Mouse (Mus musculus) CH12.LX (cell line): ENCODE data around the gene Mprip. TPM values are rescaled to one million over a fixed set of nuclear protein-coding genes. Genes with fewer than 3 reads are reported as not detected.
A peak's percentile ranks its signal among the peaks of the same experiment; 100 is the strongest.

Experiments used
- DNase-seq: peaks from one replicate; pipeline ENCODE4 v3.0.0-alpha.2; 2013; ENCODE audit errors: extremely low read depth
- H3K27ac ChIP-seq: 2 replicates; pipeline ENCODE4 v1.5.1; 2012; ENCODE audit warnings: low read depth, mild to moderate bottlenecking, control low read depth, moderate library complexity; ENCODE audit not compliant: insufficient read depth
- H3K27me3 ChIP-seq: replicated peaks from 2 replicates; pipeline ENCODE3; 2012; ENCODE audit warnings: inconsistent platforms
- H3K36me3 ChIP-seq, 2 experiments: replicated peaks in 1 of 2; 2 replicates each; pipeline versions ENCODE3 to v1.6.1; 2012; ENCODE audit warnings: inconsistent platforms in 1 of 2, low read length in 1 of 2, mild to moderate bottlenecking in 1 of 2, mixed read lengths in 1 of 2, moderate library complexity in 1 of 2; ENCODE audit not compliant: control insufficient read depth in 1 of 2, insufficient read depth in 1 of 2
- H3K4me1 ChIP-seq, 2 experiments: 2 replicates each; pipeline ENCODE4 v1.6.1; 2012; ENCODE audit warnings: inconsistent platforms in 1 of 2, moderate library complexity in 1 of 2; ENCODE audit not compliant: insufficient read depth in 2 of 2, control insufficient read depth in 1 of 2
- H3K4me2 ChIP-seq: 2 replicates; pipeline ENCODE4 v1.6.1; 2012; ENCODE audit warnings: low read depth, mild to moderate bottlenecking, control low read depth; ENCODE audit not compliant: poor library complexity, insufficient read depth, severe bottlenecking
- H3K4me3 ChIP-seq, 3 experiments: fragments of 150-350 bp in 1 of 3; sonication (generic) in 1 of 3; replicated peaks in 1 of 3; 2 replicates each; pipeline versions ENCODE3 to v1.5.1; 2011 to 2012; ENCODE audit warnings: low read depth in 2 of 3, low read length in 2 of 3, mild to moderate bottlenecking in 2 of 3, moderate library complexity in 2 of 3, control low read depth in 1 of 3, improper control_type of control experiment in 1 of 3, inconsistent platforms in 1 of 3, mixed read lengths in 1 of 3; ENCODE audit not compliant: poor library complexity in 1 of 3
- H3K79me2 ChIP-seq: replicated peaks from 2 replicates; pipeline ENCODE4 v1.6.1; 2012; ENCODE audit warnings: mild to moderate bottlenecking, moderate library complexity; ENCODE audit not compliant: control insufficient read depth, poor library complexity, insufficient read depth, severe bottlenecking; ENCODE audit errors: extremely low read depth
- H3K9ac ChIP-seq: 2 replicates; pipeline ENCODE4 v1.6.1; 2012; ENCODE audit warnings: low read depth, mild to moderate bottlenecking, control low read depth, moderate library complexity; ENCODE audit not compliant: insufficient read depth
- H3K9me3 ChIP-seq: replicated peaks from 2 replicates; pipeline ENCODE3; 2012; ENCODE audit warnings: low read length, inconsistent platforms, mixed read lengths
- BHLHE40 ChIP-seq: IDR thresholded peaks from 2 replicates; pipeline ENCODE4 v1.6.1; 2011; ENCODE audit warnings: mild to moderate bottlenecking, low read depth, low read length, improper control_type of control experiment
- CHD1 ChIP-seq: IDR thresholded peaks from 2 replicates; pipeline ENCODE4 v1.6.1; 2012; ENCODE audit warnings: low read depth, low read length, improper control_type of control experiment, inconsistent platforms
- CTCF ChIP-seq, 2 experiments: IDR thresholded peaks in 1 of 2; conservative IDR thresholded peaks in 1 of 2; 2 replicates each; pipeline ENCODE4 v1.5.1; 2011 to 2012; ENCODE audit warnings: low read depth in 2 of 2, low read length in 2 of 2, improper control_type of control experiment in 1 of 2, inconsistent platforms in 1 of 2, mild to moderate bottlenecking in 1 of 2, moderate library complexity in 1 of 2
- ELF1 ChIP-seq: IDR thresholded peaks from 2 replicates; pipeline ENCODE4 v1.6.1; 2014; ENCODE audit warnings: low read depth, mild to moderate bottlenecking, inconsistent platforms, low read length, improper control_type of control experiment
- EP300 ChIP-seq: IDR thresholded peaks from 2 replicates; pipeline ENCODE4 v1.6.1; 2011; ENCODE audit warnings: low read length, improper control_type of control experiment
- GABPA ChIP-seq: IDR thresholded peaks from 2 replicates; pipeline ENCODE4 v1.6.1; 2012; ENCODE audit warnings: low read depth, low read length, improper control_type of control experiment, inconsistent platforms; ENCODE audit not compliant: insufficient replicate concordance
- HCFC1 ChIP-seq: IDR thresholded peaks from 2 replicates; pipeline ENCODE4 v1.6.1; 2012; ENCODE audit warnings: low read depth, mild to moderate bottlenecking, inconsistent platforms, low read length, improper control_type of control experiment
- IRF4 ChIP-seq: IDR thresholded peaks from 2 replicates; pipeline ENCODE4 v1.6.1; 2014; ENCODE audit warnings: low read depth, mild to moderate bottlenecking, inconsistent platforms, low read length, improper control_type of control experiment
- JUN ChIP-seq: IDR thresholded peaks from 2 replicates; pipeline ENCODE4 v1.6.1; 2011; ENCODE audit warnings: low read depth, mild to moderate bottlenecking, low read length, improper control_type of control experiment, moderate library complexity; ENCODE audit not compliant: insufficient read depth
- JUND ChIP-seq: conservative IDR thresholded peaks from 2 replicates; pipeline ENCODE4 v1.6.1; 2011; ENCODE audit warnings: low read depth, low read length, improper control_type of control experiment
- MAFK ChIP-seq: IDR thresholded peaks from 2 replicates; pipeline ENCODE4 v1.6.1; 2011; ENCODE audit warnings: low read length, improper control_type of control experiment; ENCODE audit not compliant: insufficient replicate concordance
- MAX ChIP-seq: IDR thresholded peaks from 2 replicates; pipeline ENCODE4 v1.6.1; 2011; ENCODE audit warnings: low read length, improper control_type of control experiment
- MXI1 ChIP-seq: IDR thresholded peaks from 2 replicates; pipeline ENCODE4 v1.6.1; 2011; ENCODE audit warnings: mild to moderate bottlenecking, low read depth, low read length, improper control_type of control experiment
- MYC ChIP-seq: IDR thresholded peaks from 2 replicates; pipeline ENCODE4 v1.6.1; 2011; ENCODE audit warnings: low read depth, mild to moderate bottlenecking, improper control_type of control experiment, low read length
- NRF1 ChIP-seq: IDR thresholded peaks from 2 replicates; pipeline ENCODE4 v1.6.1; 2014; ENCODE audit warnings: low read depth, mild to moderate bottlenecking, inconsistent platforms, low read length, improper control_type of control experiment, moderate library complexity
- PAX5 ChIP-seq: IDR thresholded peaks from 2 replicates; pipeline ENCODE4 v1.6.1; 2012; ENCODE audit warnings: low read length, inconsistent platforms, mixed read lengths
- POLR2A ChIP-seq: IDR thresholded peaks from 2 replicates; pipeline ENCODE4 v1.6.1; 2011; ENCODE audit warnings: low read depth, mild to moderate bottlenecking, improper control_type of control experiment, low read length
- POLR2AphosphoS2 ChIP-seq: IDR thresholded peaks from 2 replicates; pipeline ENCODE4 v1.6.1; 2011; ENCODE audit warnings: low read depth, low read length, improper control_type of control experiment
- RCOR1 ChIP-seq: conservative IDR thresholded peaks from 2 replicates; pipeline ENCODE4 v1.6.1; 2012; ENCODE audit warnings: low read depth, mild to moderate bottlenecking, inconsistent platforms, low read length, improper control_type of control experiment
- SMC3 ChIP-seq: IDR thresholded peaks from 2 replicates; pipeline ENCODE4 v1.6.1; 2011; ENCODE audit warnings: low read depth, low read length, improper control_type of control experiment
- UBTF ChIP-seq: IDR thresholded peaks from 2 replicates; pipeline ENCODE4 v1.6.1; 2012; ENCODE audit warnings: low read depth, mild to moderate bottlenecking, inconsistent platforms, low read length, improper control_type of control experiment, moderate library complexity
- USF1 ChIP-seq: IDR thresholded peaks from 2 replicates; pipeline ENCODE4 v1.6.1; 2014; ENCODE audit warnings: low read depth, mild to moderate bottlenecking, inconsistent platforms, low read length, improper control_type of control experiment
- USF2 ChIP-seq: conservative IDR thresholded peaks from 2 replicates; pipeline ENCODE4 v1.6.1; 2011; ENCODE audit warnings: low read depth, low read length, improper control_type of control experiment
- ZC3H11A ChIP-seq: IDR thresholded peaks from 2 replicates; pipeline ENCODE4 v1.6.1; 2012; ENCODE audit warnings: low read depth, mild to moderate bottlenecking, inconsistent platforms, low read length, improper control_type of control experiment
- dilution Hi-C: fragments of 300-500 bp; cut with MboI; formaldehyde crosslinking; loops from 2 replicates; pipeline ENCODE4 v1.14.3; 2020; ENCODE audit warnings: low sequenced_read_pairs; ENCODE audit not compliant: extremely low pct_unique_long_range_greater_than_20kb, extremely low pct_ligation_motif_present
- in situ Hi-C: fragments of 300-500 bp; cut with MboI; formaldehyde crosslinking; loops from 3 replicates; pipeline ENCODE4 v1.14.3; 2019; ENCODE audit warnings: low sequenced_read_pairs, low pct_ligation_motif_present, low pct_unique_long_range_greater_than_20kb, mixed read lengths
- polyA plus RNA-seq: library from polyadenylated mRNA; unstranded; fragments of >175 nt; gene quantifications from 2 replicates; pipeline ENCODE4 v1.2.1, GENCODE M21; 2012; ENCODE audit warnings: low read depth; ENCODE audit not compliant: insufficient read length
- total RNA-seq, 2 experiments: library from RNA; depleted of rRNA; stranded (reverse); fragments of 300-350 nt in 1 of 2; fragments of >200 nt in 1 of 2; gene quantifications; 2 replicates each; pipeline ENCODE4 v1.2.3; 2012 to 2014

The Mprip gene
- total and polyA plus RNA-seq, 3 experiments, result 50.6 to 59.5 (median 56.4) TPM

DNA sequence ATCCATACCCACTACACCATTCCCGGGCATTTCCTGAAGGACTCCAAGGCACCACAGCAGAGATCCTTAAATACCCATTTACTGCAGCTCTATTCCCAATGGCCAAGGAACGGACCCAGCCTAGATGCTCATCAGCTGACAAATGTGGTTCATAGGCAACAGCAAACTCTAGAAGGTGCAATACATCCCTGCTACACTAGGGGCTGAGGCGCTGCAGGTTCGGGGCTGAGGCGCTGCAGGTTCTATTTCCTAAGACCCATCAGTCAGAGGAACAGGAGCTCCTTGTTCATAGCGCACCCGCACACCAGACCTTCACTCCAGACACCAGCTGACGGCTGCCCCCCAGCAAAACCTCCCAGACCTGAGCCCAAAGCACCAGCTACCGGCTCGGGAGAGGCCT is 139.3 kb downstream of the Mprip start:
- no peak overlapping the region for H3K9ac ChIP-seq
- H3K27me3 ChIP-seq, result no peaks in the 10 kb centered on the region
- in situ Hi-C loops, result no loop called here
- no peak overlapping the region for H3K4me2 ChIP-seq
- DNase-seq, result no peak
- H3K9me3 ChIP-seq, result no peaks in the 10 kb centered on the region
- dilution Hi-C loops, result no loop called here
- peaks cover 91 to 99% of the 10 kb centered on the region in 2 experiments for H3K36me3 ChIP-seq
- H3K4me3 ChIP-seq, result no peak overlapping the region
- no peaks in the 10 kb centered on the region for H3K79me2 ChIP-seq
- TF ChIP-seq BHLHE40 (no peak), CTCF (conservative IDR thresholded peaks at IDR 0.05 in 1 of 2, IDR thresholded peaks at IDR 0.05 in 1 of 2; ENCODE audit: low read depth in 2 of 2, low read length in 2 of 2) (peak in 1 of 2 experiments; percentile 35; a peak in 1 of 4 replicates)
- no peak overlapping the region for H3K27ac ChIP-seq
- H3K4me1 ChIP-seq, result peaks cover 0 to 13% of the 10 kb centered on the region in 2 experiments; a peak in 2 of 4 replicates

DNA sequence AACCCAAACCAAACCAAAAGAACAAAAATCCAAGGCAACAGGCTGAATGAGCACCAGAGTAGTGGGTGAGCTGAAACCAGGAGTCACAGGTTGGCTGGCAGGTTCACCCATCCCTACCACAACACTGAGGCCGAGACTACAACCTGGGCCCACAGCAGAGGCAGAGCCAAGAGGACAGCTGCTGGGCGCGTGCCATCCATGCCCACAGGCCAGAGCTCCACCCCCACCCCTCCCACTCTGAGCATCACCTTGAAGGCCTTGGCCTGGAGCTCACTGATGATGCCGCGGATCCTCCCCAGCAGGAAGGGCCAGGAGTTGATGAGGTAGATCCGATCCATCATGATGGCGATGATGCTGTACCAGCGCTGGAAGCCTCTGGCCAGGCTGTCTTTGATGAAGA is 140.8 kb downstream of the Mprip start:
- H3K9me3 ChIP-seq, result no peaks in the 10 kb centered on the region
- H3K27me3 ChIP-seq, result no peaks in the 10 kb centered on the region
- DNase-seq, result no peak
- H3K4me2 ChIP-seq, result no peak overlapping the region
- no peak overlapping the region for H3K9ac ChIP-seq
- peaks cover 92 to 99% of the 10 kb centered on the region in 2 experiments for H3K36me3 ChIP-seq
- H3K27ac ChIP-seq, result no peak overlapping the region
- H3K4me1 ChIP-seq, result peaks cover 0 to 26% of the 10 kb centered on the region in 2 experiments; a peak in 2 of 4 replicates
- in situ Hi-C loops (no loop called here), dilution Hi-C loops (no loop called here)
- TF ChIP-seq CHD1, result no peak
- no peak for TF ChIP-seq MAX
- no peak for TF ChIP-seq ZC3H11A
- TF ChIP-seq GABPA, result no peak
- no peak for TF ChIP-seq JUND
- no peak for TF ChIP-seq NRF1
- TF ChIP-seq RCOR1, result no peak
- no peak for TF ChIP-seq JUN
- no peak for TF ChIP-seq EP300
- no peak for TF ChIP-seq SMC3
- no peak for TF ChIP-seq USF2
- TF ChIP-seq UBTF, result no peak
- TF ChIP-seq POLR2AphosphoS2, result no peak
- TF ChIP-seq MXI1, result no peak
- no peak overlapping the region for H3K4me3 ChIP-seq
- no peaks in the 10 kb centered on the region for H3K79me2 ChIP-seq

DNA sequence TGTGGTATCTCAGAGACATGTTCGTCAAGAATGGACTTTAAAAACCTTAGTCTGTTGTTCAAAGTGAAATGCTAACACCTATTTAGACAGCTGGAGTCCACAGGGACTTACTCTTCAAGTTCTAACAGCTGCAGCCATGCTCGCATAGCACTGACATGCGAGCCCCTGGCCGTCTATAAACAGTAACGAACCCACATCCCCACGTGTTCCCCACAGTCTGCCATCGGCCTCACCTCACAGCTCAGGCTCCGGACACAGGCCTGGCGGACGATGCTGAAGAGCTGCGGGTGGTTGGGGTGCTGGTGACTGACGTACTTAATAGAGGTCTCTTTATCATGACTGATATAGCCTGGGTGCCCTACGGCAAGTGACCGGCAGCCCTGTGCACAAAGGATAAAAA is 142.4 kb downstream of the Mprip start:
- no peak overlapping the region for H3K9ac ChIP-seq
- DNase-seq, result no peak
- in situ Hi-C loops, result no loop called here

More for the DNA sequence above, 142.4 kb downstream of the Mprip start:
- H3K36me3 ChIP-seq, result peaks cover 86 to 92% of the 10 kb centered on the region in 2 experiments
- H3K4me2 ChIP-seq, result no peak overlapping the region
- peaks cover under 1 to 42% of the 10 kb centered on the region in 2 experiments for H3K4me1 ChIP-seq
- no peak overlapping the region for H3K27ac ChIP-seq
- H3K9me3 ChIP-seq, result no peaks in the 10 kb centered on the region
- TF ChIP-seq MAFK, result no peak
- TF ChIP-seq POLR2A, result no peak
- TF ChIP-seq IRF4, result no peak
- no peak for TF ChIP-seq ELF1
- TF ChIP-seq JUN, result no peak
- TF ChIP-seq PAX5, result no peak
- TF ChIP-seq USF2, result no peak
- TF ChIP-seq MYC, result no peak
- no peak for TF ChIP-seq USF1
- no peak for TF ChIP-seq EP300
- no peak for TF ChIP-seq HCFC1
- no peaks in the 10 kb centered on the region for H3K27me3 ChIP-seq
- H3K4me3 ChIP-seq, result no peak overlapping the region
- peaks cover 7% of the 10 kb centered on the region for H3K79me2 ChIP-seq
- dilution Hi-C loops, result no loop called here
